Mouse (Mus musculus): ENCODE measurements at regions not wholly inside any gene's neighbourhood (a gene's known extent, or its start where the extent isn't known, plus 50 kb on each side); places are given as distances from the start of the nearest gene placed in this dataset.

DNA sequence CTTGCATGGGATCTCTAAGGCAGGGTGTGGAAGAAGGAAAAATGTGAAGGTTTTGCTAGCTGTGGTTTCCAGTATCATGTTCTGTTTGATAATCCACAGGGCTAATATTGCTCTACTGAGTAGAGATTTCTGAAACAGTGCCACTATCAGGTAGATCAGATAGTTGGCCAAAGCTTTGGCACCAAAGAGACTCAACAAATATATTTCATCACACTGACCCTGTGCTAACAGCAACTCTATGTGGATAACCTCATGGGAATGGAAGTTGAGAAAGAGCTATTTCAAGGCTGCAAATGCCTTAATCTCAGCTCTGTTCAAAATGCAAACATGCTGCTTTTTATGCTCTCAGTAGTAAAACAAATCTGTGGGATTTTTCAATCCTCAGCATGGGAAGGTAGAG is 270.1 kb downstream of the Inhba start:
- TF ChIP-seq CTCF (IDR thresholded peaks at IDR 0.05; ENCODE audit: low read depth) (no peak), EP300 (optimal IDR thresholded peaks at IDR 0.05) (no peak)

Measured in stomach, postnatal 0 days (tissue).